Mouse (Mus musculus) liver, embryonic 12.5 days (tissue): ENCODE data around the gene Hspa4. TPM values are rescaled to one million over a fixed set of nuclear protein-coding genes. Genes with fewer than 3 reads are reported as not detected.
"Not testable (repeated sequence)": the region's sequence is repeated elsewhere in the genome, so short reads cannot be mapped to it uniquely, and the experiment has no call there.

Experiments
- ATAC-seq: fragments of 200-750 bp; cut with Nextera tagmentation; 2 replicates; pipeline ENCODE4 v1.8.0; 2017; ENCODE audit warnings: moderate number of reproducible peaks, mild to moderate bottlenecking, moderate library complexity
- H3K27ac ChIP-seq: fragments of 300-500 bp; sonication (generic); 2 replicates; pipeline ENCODE4 v1.5.1; 2016; ENCODE audit warnings: mild to moderate bottlenecking
- H3K27me3 ChIP-seq: fragments of 300-500 bp; sonication (generic); replicated peaks from 2 replicates; pipeline ENCODE4 v1.6.1; 2016; ENCODE audit warnings: mild to moderate bottlenecking, moderate library complexity
- H3K36me3 ChIP-seq: fragments of 300-500 bp; sonication (generic); 2 replicates; pipeline ENCODE4 v1.6.1; 2016; ENCODE audit warnings: mild to moderate bottlenecking, moderate library complexity
- H3K4me1 ChIP-seq: fragments of 300-500 bp; sonication (generic); 2 replicates; pipeline ENCODE4 v1.6.1; 2016
- H3K4me2 ChIP-seq: fragments of 300-500 bp; sonication (generic); 2 replicates; pipeline ENCODE4 v1.6.1; 2016; ENCODE audit warnings: mild to moderate bottlenecking, moderate library complexity
- H3K4me3 ChIP-seq: fragments of 300-500 bp; sonication (generic); 2 replicates; pipeline ENCODE4 v1.5.1; 2016; ENCODE audit warnings: mild to moderate bottlenecking, moderate library complexity
- H3K9ac ChIP-seq: fragments of 300-500 bp; sonication (generic); 2 replicates; pipeline ENCODE4 v1.6.1; 2016; ENCODE audit warnings: mild to moderate bottlenecking, moderate library complexity
- H3K9me3 ChIP-seq: fragments of 300-500 bp; sonication (generic); replicated peaks from 2 replicates; pipeline ENCODE4 v1.6.1; 2016; ENCODE audit warnings: mild to moderate bottlenecking, moderate library complexity
- WGBS: fragments of 180-500 bp; shearing (Covaris S2); methylation state at CpG from one replicate; pipeline ENCODE4 v1.1.7; 2016; ENCODE audit not compliant: insufficient replicate concordance; 5-methylcytosine and 5-hydroxymethylcytosine counted together
- polyA plus RNA-seq: library from polyadenylated mRNA; unstranded; fragments of >200 nt; fragmentation: Nextera tagmentation; extraction: Ambion mirVana; gene quantifications from 2 replicates; pipeline ENCODE4 v1.2.1, GENCODE M21; 2016

The Hspa4 gene
- polyA plus RNA-seq, 1 experiment from 2014 or later: 101 TPM

DNA sequence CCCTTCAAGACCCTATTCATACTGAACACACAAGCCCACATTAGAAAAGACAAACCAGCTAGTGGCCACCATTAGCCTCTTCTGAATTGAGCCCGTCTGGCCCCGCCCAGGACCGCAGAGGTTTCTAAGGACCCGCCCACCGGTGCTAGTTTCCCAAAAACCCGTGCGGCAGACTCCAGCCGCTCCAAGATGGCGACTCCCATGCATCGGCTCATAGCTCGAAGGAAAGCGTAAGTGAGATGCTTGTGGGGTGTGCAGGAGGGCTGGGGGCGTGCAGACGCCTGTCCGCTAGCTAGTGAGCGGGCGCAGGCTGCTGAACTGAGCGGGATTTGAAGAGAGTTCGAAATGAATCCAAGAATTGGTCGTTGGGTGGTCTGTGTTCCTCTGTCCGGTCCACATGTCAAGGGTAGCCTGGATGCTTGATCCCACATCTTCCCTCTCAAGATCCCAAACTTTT is 24.3 kb upstream of the Hspa4 start, which contains the start of gene Zcchc10:
Gene Zcchc10 (plus strand): TSS at position 168 of the 457 bp plus-strand sequence.
- under 1% methylated on average over 21 of the region's 21 CpGs for WGBS
- peak within 1 kb of the TSS; percentile 66 for H3K27ac ChIP-seq

DNA sequence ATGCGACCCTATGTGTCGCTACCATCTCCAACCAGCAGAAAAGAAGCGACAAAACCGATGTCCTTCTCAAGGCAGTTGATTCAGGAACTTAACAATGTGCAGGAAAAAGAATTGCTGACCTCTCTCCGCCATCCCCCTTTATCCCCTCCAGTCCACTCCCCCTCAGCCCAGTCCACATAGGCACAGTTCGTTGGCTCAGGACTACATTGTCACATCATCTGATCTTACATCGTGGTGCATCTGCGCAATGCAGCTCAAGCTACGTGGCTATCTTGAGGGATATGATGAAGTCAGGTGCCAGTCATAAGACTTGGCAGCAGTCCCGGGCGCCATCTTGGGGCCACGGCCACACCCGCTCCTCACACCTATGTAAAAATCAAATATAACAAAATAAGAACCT is 19.6 kb upstream of the Hspa4 start:
- not testable (repeated sequence) for ATAC-seq, H3K36me3 ChIP-seq, H3K4me2 ChIP-seq, H3K9ac ChIP-seq, H3K4me3 ChIP-seq, H3K9me3 ChIP-seq, H3K4me1 ChIP-seq, H3K27ac ChIP-seq, H3K27me3 ChIP-seq
- WGBS: 81% methylated on average over 13 of the region's 13 CpGs

More for the DNA sequence above, 24.3 kb upstream of the Hspa4 start, which contains the start of gene Zcchc10:
- Histone ChIP-seq H3K4me2 (peak within 1 kb of the TSS; percentile 83), H3K4me3 (peak within 1 kb of the TSS; percentile 77), H3K9me3 (no peaks in the 10 kb centered on the region), H3K36me3 (peaks cover 27% of the 10 kb centered on the region), H3K27me3 (no peaks in the 10 kb centered on the region), H3K4me1 (peaks cover 21% of the 10 kb centered on the region), H3K9ac (peak within 1 kb of the TSS; percentile 75)
- ATAC-seq: peak; percentile 93

DNA sequence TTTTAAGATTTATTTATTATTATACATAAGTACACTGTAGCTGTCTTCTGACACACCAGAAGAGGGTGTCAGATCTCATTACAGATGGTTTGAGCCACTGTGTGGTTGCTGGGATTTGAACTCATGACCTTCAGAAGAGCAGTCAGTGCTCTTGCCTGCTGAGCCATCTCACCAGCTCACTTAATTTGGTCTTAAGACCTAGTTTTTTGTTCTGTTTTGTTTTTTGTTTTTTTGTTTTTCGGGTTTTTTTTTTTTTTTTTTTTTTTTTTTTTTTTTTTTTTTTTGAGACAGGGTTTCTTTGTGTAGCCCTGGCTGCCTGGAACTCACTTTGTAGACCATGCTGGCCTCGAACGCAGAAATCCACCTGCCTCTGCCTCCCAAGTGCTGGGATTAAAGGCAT is 18.3 kb upstream of the Hspa4 start:
- not testable (repeated sequence) for ATAC-seq, H3K4me1 ChIP-seq
- 69% methylated on average over 3 of the region's 3 CpGs for WGBS

DNA sequence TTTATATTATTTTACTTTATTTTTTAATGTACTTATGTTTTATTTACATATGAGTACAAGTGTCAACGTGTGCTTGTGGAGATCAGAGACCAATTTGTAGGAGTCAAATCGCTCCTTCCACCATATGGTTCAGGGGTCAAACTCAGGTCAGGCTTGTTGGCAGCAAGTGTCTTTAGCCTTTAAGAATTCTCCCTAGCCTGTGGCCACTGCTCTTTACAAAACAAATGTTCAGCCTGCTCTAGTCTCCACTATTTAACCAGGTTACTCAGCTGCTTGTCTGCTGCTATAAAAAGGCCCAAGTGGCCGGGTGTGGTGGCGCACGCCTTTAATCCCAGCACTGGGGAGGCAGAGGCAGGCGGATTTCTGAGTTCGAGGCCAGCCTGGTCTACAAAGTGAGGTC is 17.8 kb upstream of the Hspa4 start:
- Histone ChIP-seq H3K4me2 (no peak overlapping the region), H3K4me1 (no peaks in the 10 kb centered on the region), H3K9me3 (no peaks in the 10 kb centered on the region), H3K36me3 (no peaks in the 10 kb centered on the region), H3K27me3 (no peaks in the 10 kb centered on the region), H3K27ac (no peak overlapping the region), H3K9ac (no peak overlapping the region), H3K4me3 (no peak overlapping the region)
- ATAC-seq: no peak
- WGBS: 81% methylated on average over 7 of the region's 7 CpGs

More for the DNA sequence above, 18.3 kb upstream of the Hspa4 start:
- H3K27ac ChIP-seq, H3K27me3 ChIP-seq, H3K4me2 ChIP-seq, H3K9ac ChIP-seq, H3K9me3 ChIP-seq, H3K36me3 ChIP-seq, H3K4me3 ChIP-seq: not testable (repeated sequence)

DNA sequence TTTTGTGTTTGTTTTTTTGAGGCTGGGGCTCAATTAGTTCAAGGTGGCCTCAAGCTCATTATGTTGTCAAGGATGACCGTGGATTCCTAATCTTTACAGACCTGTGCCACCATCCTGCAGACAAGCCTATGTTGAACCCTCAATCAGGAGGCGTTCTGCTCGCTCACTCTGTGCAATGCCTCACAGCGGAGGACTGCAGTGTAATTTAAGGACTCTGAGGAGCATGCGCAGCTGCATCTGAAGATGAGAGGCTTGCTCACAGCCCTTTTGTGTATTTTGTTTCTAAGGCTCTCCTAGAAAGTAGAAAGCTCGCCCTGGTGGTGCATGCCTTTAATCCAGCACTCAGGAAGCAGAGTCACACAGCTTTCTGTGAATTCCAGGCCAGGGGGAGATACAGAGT is 16.7 kb upstream of the Hspa4 start:
- 0 out of 2 replicates have a peak, but pooled peaks cover 5% of the 10 kb centered on the region for H3K27me3 ChIP-seq
- 50% methylated on average over 6 of the region's 6 CpGs for WGBS
- no peak overlapping the region for H3K4me3 ChIP-seq

DNA sequence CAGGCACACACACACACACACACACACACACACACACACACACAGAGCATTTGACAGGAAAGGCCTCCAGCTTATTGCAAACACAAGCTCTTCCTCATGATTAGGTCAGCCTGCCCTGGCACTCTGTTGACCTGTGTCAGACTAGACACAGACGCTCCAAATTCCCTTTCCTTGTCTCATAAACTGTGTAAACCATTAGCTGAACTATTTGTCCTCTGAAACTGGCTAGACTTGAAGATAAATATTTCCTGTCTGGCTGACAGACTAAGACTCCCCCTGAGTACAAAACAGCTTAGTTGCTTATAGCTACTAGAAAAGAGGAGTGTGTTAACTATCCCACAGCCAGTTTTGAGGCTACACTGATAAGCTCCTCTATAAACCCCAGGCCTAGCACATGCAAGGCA is 14.5 kb upstream of the Hspa4 start:
- Histone ChIP-seq H3K27me3 (0 out of 2 replicates have a peak, but pooled peaks cover 5% of the 10 kb centered on the region), H3K9me3 (no peaks in the 10 kb centered on the region), H3K4me2 (no peak overlapping the region), H3K9ac (no peak overlapping the region), H3K4me1 (no peaks in the 10 kb centered on the region), H3K36me3 (no peaks in the 10 kb centered on the region), H3K4me3 (no peak overlapping the region), H3K27ac (no peak overlapping the region)
- ATAC-seq: no peak
- 12% methylated on average over 1 of the region's 1 CpGs for WGBS

More for the DNA sequence above, 16.7 kb upstream of the Hspa4 start:
- H3K4me2 ChIP-seq: no peak overlapping the region
- H3K9me3 ChIP-seq: no peaks in the 10 kb centered on the region
- no peaks in the 10 kb centered on the region for H3K4me1 ChIP-seq
- no peaks in the 10 kb centered on the region for H3K36me3 ChIP-seq
- H3K27ac ChIP-seq: no peak overlapping the region
- ATAC-seq: no peak
- H3K9ac ChIP-seq: no peak overlapping the region

DNA sequence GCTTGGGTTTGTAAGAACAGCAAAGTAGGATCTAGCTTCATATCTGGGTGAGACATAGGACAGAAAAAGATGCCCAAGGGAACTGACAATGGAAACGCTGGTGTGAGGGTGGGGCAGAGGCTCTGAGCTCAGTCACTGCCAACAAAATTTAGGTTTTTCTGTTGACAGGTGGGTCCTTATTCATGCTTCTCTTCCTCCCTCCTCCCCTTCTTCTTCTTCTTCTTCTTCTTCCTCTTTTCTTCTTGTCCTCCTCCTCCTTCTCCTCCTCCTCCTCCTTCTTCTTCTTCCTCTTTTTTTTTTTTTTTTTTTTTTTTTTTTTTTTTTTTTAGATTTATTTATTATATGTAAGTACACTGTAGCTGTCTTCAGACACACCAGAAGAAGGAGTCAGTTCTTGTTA is 12.6 kb upstream of the Hspa4 start:
- not testable (repeated sequence) for H3K27me3 ChIP-seq, ATAC-seq, H3K36me3 ChIP-seq, H3K4me3 ChIP-seq, H3K27ac ChIP-seq, H3K4me1 ChIP-seq, H3K9ac ChIP-seq, H3K9me3 ChIP-seq, H3K4me2 ChIP-seq
- WGBS: 29% methylated on average over 1 of the region's 1 CpGs

DNA sequence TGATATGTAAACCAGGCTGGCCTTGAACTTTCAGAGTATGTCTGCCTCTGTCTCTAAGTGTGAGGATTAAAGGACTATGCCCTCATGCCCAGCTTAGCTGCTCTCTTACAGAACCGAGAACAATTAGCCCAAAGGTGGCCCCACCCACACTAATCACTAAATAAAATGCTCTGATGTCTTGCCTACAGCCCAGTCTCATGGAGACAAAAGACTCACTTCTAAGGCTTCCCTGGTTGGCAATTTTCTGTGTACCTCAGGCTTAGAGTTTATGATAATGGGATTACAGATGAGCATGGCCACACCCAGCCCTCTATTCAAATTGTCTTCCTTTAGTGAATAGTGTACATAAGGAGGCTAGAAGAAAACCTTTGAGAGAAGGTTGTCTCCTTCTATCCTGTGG is 11.1 kb upstream of the Hspa4 start:
- whole genome bisulfite sequencing: 65% methylated on average over 1 of the region's 1 CpGs
- Histone ChIP-seq H3K9me3 (no peaks in the 10 kb centered on the region), H3K4me3 (no peak overlapping the region), H3K27me3 (0 out of 2 replicates have a peak, but pooled peaks cover 5% of the 10 kb centered on the region), H3K4me2 (no peak overlapping the region), H3K27ac (no peak overlapping the region), H3K4me1 (peaks cover 9% of the 10 kb centered on the region), H3K36me3 (no peaks in the 10 kb centered on the region), H3K9ac (no peak overlapping the region)
- no peak for ATAC-seq

DNA sequence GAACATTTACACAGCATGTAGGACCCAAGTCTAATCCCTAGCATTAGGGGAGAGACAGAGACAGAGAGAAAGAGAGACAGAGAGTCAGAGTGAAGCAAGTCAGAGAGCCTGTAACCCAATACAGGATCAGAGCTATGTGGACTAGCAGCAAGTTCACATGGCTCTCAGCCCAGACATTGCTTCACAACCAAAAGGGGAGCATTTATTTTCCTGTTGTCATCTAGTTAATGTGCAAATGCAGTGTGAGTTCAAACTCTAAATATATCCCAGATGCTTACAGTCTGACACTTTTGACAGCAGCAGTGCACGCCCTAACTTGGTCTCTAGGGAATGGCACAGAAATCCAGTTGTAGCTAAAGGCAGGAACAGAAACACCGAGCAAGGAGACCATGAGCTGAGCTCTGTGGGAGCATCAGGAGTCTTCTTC is 8.6 kb upstream of the Hspa4 start:
- H3K27ac ChIP-seq: no peak overlapping the region
- no peaks in the 10 kb centered on the region for H3K9me3 ChIP-seq
- peaks cover 9% of the 10 kb centered on the region for H3K4me1 ChIP-seq
- no peak for ATAC-seq
- H3K4me3 ChIP-seq: no peak overlapping the region
- 0 out of 2 replicates have a peak, but pooled peaks cover 5% of the 10 kb centered on the region for H3K27me3 ChIP-seq
- no peaks in the 10 kb centered on the region for H3K36me3 ChIP-seq
- H3K4me2 ChIP-seq: no peak overlapping the region
- H3K9ac ChIP-seq: no peak overlapping the region
- WGBS: 47% methylated on average over 2 of the region's 2 CpGs

DNA sequence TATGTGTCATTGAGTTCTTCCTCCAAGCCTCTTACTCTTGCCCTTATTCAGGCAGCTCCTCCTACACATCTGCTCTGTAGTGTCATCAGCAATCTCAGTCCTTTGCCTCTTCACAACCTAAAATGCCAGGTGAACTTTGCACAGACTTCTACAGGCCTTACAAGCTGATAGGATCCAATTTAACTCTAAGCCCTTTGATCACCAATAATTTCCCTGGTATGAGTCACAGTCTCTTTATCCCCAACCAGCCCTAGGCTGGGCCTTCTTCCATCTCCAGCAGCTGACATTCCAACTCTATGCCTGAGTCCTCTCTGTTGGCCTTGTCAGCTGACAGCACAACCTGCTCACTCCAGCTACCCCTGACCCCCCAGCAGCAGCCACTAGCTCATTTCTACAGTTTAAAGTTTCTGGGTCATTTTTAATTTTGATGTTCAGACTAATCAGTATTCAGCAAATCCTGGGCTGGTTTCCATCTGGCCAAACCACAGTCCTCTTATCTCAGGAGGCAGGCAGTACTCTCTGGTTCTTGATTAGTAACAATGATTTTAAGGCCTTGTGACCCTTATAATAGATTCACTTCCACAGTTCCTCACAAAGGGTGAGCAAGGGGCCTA is 8.1 kb upstream of the Hspa4 start:
- Histone ChIP-seq H3K9ac (no peak overlapping the region), H3K36me3 (no peaks in the 10 kb centered on the region), H3K9me3 (no peaks in the 10 kb centered on the region), H3K27me3 (0 out of 2 replicates have a peak, but pooled peaks cover 5% of the 10 kb centered on the region), H3K4me2 (no peak overlapping the region), H3K27ac (no peak overlapping the region), H3K4me1 (peaks cover 9% of the 10 kb centered on the region), H3K4me3 (no peak overlapping the region)
- ATAC-seq: no peak

DNA sequence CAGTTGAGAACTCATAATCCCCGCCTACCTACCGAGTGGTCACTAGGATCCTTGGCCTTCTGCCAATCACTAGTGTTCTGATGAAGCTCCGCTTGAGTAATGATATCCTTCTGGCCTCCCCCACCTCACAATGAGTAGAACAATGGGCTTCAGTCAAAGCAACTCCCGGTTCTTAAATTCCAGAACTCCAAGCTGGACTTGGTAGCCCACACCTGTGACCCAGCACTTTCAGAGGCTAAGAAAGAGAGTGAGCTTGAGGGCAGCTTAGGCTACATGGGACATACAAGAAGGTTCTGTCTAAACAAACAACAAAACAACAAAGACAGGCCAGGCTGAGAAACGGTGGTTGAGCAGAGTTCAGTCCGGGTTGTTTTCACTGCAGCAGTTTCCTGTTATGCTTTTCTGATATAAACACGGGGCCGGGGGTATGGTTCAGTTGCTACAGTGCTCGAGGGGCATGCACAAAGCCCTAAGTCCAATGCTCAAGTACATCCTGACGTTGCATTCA is 7.4 kb upstream of the Hspa4 start:
- H3K4me3 ChIP-seq: no peak overlapping the region
- no peak overlapping the region for H3K4me2 ChIP-seq
- no peaks in the 10 kb centered on the region for H3K36me3 ChIP-seq
- no peak for ATAC-seq
- H3K9me3 ChIP-seq: no peaks in the 10 kb centered on the region
- H3K9ac ChIP-seq: no peak overlapping the region
- peaks cover 9% of the 10 kb centered on the region for H3K4me1 ChIP-seq
- H3K27ac ChIP-seq: no peak overlapping the region
- 42% methylated on average over 10 of the region's 10 CpGs for WGBS
- 0 out of 2 replicates have a peak, but pooled peaks cover 4% of the 10 kb centered on the region for H3K27me3 ChIP-seq

DNA sequence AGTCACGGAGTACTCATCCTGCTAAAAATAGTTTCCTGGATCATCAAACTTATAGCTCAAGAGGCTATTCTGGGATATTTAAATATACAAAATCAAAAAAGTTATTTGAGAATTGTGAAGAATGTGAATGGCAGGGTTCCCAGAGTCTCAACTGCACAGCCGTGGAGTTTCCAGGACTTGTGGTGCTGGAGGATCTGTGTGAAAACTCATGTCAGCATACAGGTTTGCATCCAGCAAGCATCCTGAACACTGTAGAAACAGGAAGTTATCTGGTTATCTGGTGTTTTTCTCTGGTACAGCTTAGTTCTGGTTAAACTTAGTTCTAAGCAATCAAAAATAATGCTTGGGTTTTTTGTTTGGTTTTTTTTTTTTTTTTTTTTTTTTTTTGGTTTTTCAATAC is 6.7 kb upstream of the Hspa4 start:
- H3K4me2 ChIP-seq: no peak overlapping the region
- H3K27ac ChIP-seq: no peak overlapping the region
- H3K4me1 ChIP-seq: peaks cover 10% of the 10 kb centered on the region
- H3K9ac ChIP-seq: no peak overlapping the region
- WGBS: 48% methylated on average over 2 of the region's 2 CpGs
- H3K4me3 ChIP-seq: no peak overlapping the region
- no peaks in the 10 kb centered on the region for H3K36me3 ChIP-seq
- H3K9me3 ChIP-seq: no peaks in the 10 kb centered on the region
- no peak for ATAC-seq
- no peaks in the 10 kb centered on the region for H3K27me3 ChIP-seq
